Mouse (Mus musculus): Measurements from ENCODE around the gene Cul4a. TPM values are rescaled to one million over a fixed set of nuclear protein-coding genes. Genes with fewer than 3 reads are reported as not detected.
A peak's percentile ranks its signal among the peaks of the same experiment; 100 is the strongest.

Cul4a gene
- total and polyA plus RNA-seq, 3 experiments: 15.6 to 27.0 (median 23.9) TPM

- H3K27ac ChIP-seq (ENCODE audit: insufficient read depth, low read depth): no peak within 1 kb of the TSS
- DNase-seq (ENCODE audit: extremely low read depth): peak; percentile 88
- dilution Hi-C loops (cut with MboI; ENCODE audit: extremely low pct_ligation_motif_present, extremely low pct_unique_long_range_greater_than_20kb, low sequenced_read_pairs) (no loop called here), in situ Hi-C loops (cut with MboI; ENCODE audit: low pct_ligation_motif_present, low pct_unique_long_range_greater_than_20kb, low sequenced_read_pairs) (no loop called here)
- no peaks in the 10 kb centered on the region for H3K9me3 ChIP-seq (replicated peaks; ENCODE audit: low read length)
- peaks cover 20% of the 10 kb centered on the region for H3K27me3 ChIP-seq (replicated peaks)
- H3K79me2 ChIP-seq (replicated peaks; ENCODE audit: control insufficient read depth, extremely low read depth, insufficient read depth, poor library complexity, severe bottlenecking): peaks cover 16% of the 10 kb centered on the region; the same call in 1 of the 2 replicates
- no peak for TF ChIP-seq RCOR1 (conservative IDR thresholded peaks at IDR 0.05; ENCODE audit: low read depth, low read length)
- TF ChIP-seq JUND (conservative IDR thresholded peaks at IDR 0.05; ENCODE audit: low read depth, low read length): no peak
- peak; percentile 81 for TF ChIP-seq MXI1 (IDR thresholded peaks at IDR 0.05; ENCODE audit: low read depth, low read length)
- no peak for TF ChIP-seq TBP (conservative IDR thresholded peaks at IDR 0.05; ENCODE audit: low read depth, low read length)
- no peak for TF ChIP-seq POLR2AphosphoS2 (IDR thresholded peaks at IDR 0.05; ENCODE audit: low read depth, low read length)
- TF ChIP-seq HCFC1 (IDR thresholded peaks at IDR 0.05; ENCODE audit: low read depth, low read length): peak; percentile 79
- no peak for TF ChIP-seq MYC (IDR thresholded peaks at IDR 0.05; ENCODE audit: low read depth, low read length)
- TF ChIP-seq ZKSCAN1 (IDR thresholded peaks at IDR 0.05; ENCODE audit: borderline replicate concordance, low read depth, low read length): no peak
- no peak for TF ChIP-seq ZMIZ1 (IDR thresholded peaks at IDR 0.05; ENCODE audit: low read depth, low read length)
- no peak for TF ChIP-seq MAZ (IDR thresholded peaks at IDR 0.05; ENCODE audit: low read depth, low read length)
- no peak for TF ChIP-seq JUN (IDR thresholded peaks at IDR 0.05; ENCODE audit: insufficient read depth, low read depth, low read length)
- peak; percentile 98 for TF ChIP-seq BHLHE40 (IDR thresholded peaks at IDR 0.05; ENCODE audit: low read depth, low read length)
- no peak for TF ChIP-seq MAFK (IDR thresholded peaks at IDR 0.05; ENCODE audit: insufficient replicate concordance, low read length)
- no peak for TF ChIP-seq E2F4 (IDR thresholded peaks at IDR 0.05; ENCODE audit: insufficient replicate concordance, low read depth, low read length)
- no peak for TF ChIP-seq CTCF (conservative IDR thresholded peaks at IDR 0.05 in 1 of 2, IDR thresholded peaks at IDR 0.05 in 1 of 2; ENCODE audit: low read depth in 2 of 2, low read length in 2 of 2)
- TF ChIP-seq MEF2A (IDR thresholded peaks at IDR 0.05; ENCODE audit: borderline replicate concordance, low read depth, low read length): no peak; the same call in 1 of the 2 replicates
- no peak for TF ChIP-seq PAX5 (IDR thresholded peaks at IDR 0.05; ENCODE audit: low read length)
- TF ChIP-seq NELFE (IDR thresholded peaks at IDR 0.05; ENCODE audit: low read depth, low read length): 0 out of 2 replicates have a peak, but pooled peaks have one; percentile 14
- TF ChIP-seq ZNF384 (IDR thresholded peaks at IDR 0.05; ENCODE audit: low read depth, low read length): no peak
- TF ChIP-seq UBTF (IDR thresholded peaks at IDR 0.05; ENCODE audit: low read depth, low read length): no peak
- peak; percentile 78; the same call in 1 of the 2 replicates for TF ChIP-seq SIN3A (IDR thresholded peaks at IDR 0.05; ENCODE audit: low read length)
- peak; percentile 65 for TF ChIP-seq NRF1 (IDR thresholded peaks at IDR 0.05; ENCODE audit: low read depth, low read length)
- no peak for TF ChIP-seq KAT2A (IDR thresholded peaks at IDR 0.05; ENCODE audit: insufficient replicate concordance, low read length)
- no peak for TF ChIP-seq EP300 (IDR thresholded peaks at IDR 0.05; ENCODE audit: low read length)
- TF ChIP-seq ZC3H11A (IDR thresholded peaks at IDR 0.05; ENCODE audit: low read depth, low read length): no peak
- TF ChIP-seq MAX (IDR thresholded peaks at IDR 0.05; ENCODE audit: low read length): peak; percentile 98
- 0 out of 2 replicates have a peak, but pooled peaks have one; percentile 29 for TF ChIP-seq ELF1 (IDR thresholded peaks at IDR 0.05; ENCODE audit: low read depth, low read length)
- TF ChIP-seq RAD21 (IDR thresholded peaks at IDR 0.05; ENCODE audit: low read depth, low read length): no peak
- no peak for TF ChIP-seq GABPA (IDR thresholded peaks at IDR 0.05; ENCODE audit: insufficient replicate concordance, low read depth, low read length)
- no peak for TF ChIP-seq POLR2A (IDR thresholded peaks at IDR 0.05; ENCODE audit: low read depth, low read length)
- TF ChIP-seq CHD2 (IDR thresholded peaks at IDR 0.05; ENCODE audit: low read length): peak; percentile 99
- peak; percentile 47 for TF ChIP-seq TCF12 (IDR thresholded peaks at IDR 0.05; ENCODE audit: low read depth, low read length)
- no peak for TF ChIP-seq IRF4 (IDR thresholded peaks at IDR 0.05; ENCODE audit: low read depth, low read length)
- no peak for TF ChIP-seq SMC3 (IDR thresholded peaks at IDR 0.05; ENCODE audit: low read depth, low read length)
- TF ChIP-seq ETS1 (conservative IDR thresholded peaks at IDR 0.05; ENCODE audit: low read depth, low read length): peak; percentile 73
- peak; percentile 92 for TF ChIP-seq USF1 (IDR thresholded peaks at IDR 0.05; ENCODE audit: low read depth, low read length)
- TF ChIP-seq CHD1 (IDR thresholded peaks at IDR 0.05; ENCODE audit: low read depth, low read length): no peak
- peak; percentile 97 for TF ChIP-seq USF2 (conservative IDR thresholded peaks at IDR 0.05; ENCODE audit: low read depth, low read length)
- H3K4me1 ChIP-seq (ENCODE audit: control insufficient read depth in 1 of 2, insufficient read depth in 2 of 2): peaks cover 15 to 53% of the 10 kb centered on the region in 2 experiments
- peak within 1 kb of the TSS; percentile 73 for H3K4me2 ChIP-seq (ENCODE audit: insufficient read depth, low read depth, poor library complexity, severe bottlenecking)
- peak within 1 kb of the TSS; percentile 71 to 80 (median 76) for H3K4me3 ChIP-seq (replicated peaks in 1 of 3; ENCODE audit: low read depth in 2 of 3, low read length in 2 of 3, poor library complexity in 1 of 3)
- H3K9ac ChIP-seq (ENCODE audit: insufficient read depth, low read depth): peak within 1 kb of the TSS; percentile 86
- H3K36me3 ChIP-seq (replicated peaks in 1 of 2; ENCODE audit: control insufficient read depth in 1 of 2, insufficient read depth in 1 of 2, low read length in 1 of 2): peaks cover 0 to 1% of the 10 kb centered on the region in 2 experiments
Observed at GRCm38 (mm10) chr8:13158718-13159376, 53.4 kb downstream of the Cul4a start, which contains the start of gene Lamp1. Lamp1 (plus strand) TSS chr8:13159161.

Data from CH12.LX (cell line).